Mouse (Mus musculus): Measurements from ENCODE around the gene Bcl7c.
A peak's percentile ranks its signal among the peaks of the same experiment; 100 is the strongest.

Gene Bcl7c

DNA sequence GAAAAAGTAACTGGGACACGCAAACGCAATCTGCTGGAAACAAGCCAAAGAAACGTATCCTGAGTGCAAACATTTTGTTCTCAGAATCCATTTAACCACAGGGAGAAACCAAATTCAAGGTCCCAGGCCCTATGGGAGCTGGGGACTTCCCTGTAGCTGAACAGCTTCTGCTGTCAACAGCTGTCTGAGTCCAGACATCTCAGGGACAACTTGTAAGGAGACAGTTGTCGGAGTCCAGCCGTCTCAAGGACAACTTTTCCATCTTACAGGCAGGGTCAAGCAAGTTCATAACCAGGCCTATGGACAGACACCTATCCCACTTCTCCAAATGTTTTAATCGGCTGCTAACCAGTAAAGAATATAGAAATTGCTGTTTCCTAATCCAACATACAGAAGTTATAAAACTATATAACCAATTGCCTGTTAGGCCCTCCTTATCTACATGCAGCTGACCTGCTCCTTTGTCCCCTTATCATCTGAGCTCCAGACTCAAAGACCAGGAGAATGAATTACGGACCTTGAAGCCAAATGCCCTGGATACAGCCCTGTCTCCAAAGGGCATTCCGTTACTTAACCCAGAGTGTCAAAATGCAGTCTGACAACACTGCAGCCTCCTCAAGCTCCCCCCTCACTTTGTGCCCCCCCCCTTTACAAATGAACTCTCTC, 26.7 kb downstream of the Bcl7c start:
- DNase-seq (ENCODE audit: low read depth, low spot score), result no peak
- no peaks in the 10 kb centered on the region for H3K27me3 ChIP-seq (ENCODE audit: control insufficient read depth, insufficient read depth, low read length, poor library complexity, severe bottlenecking)

GRCm38 (mm10) chr7:127680541-127680940, 28.2 kb downstream of the Bcl7c start:
- no peak for DNase-seq (ENCODE audit: low read depth, low spot score)
- Histone ChIP-seq H3K36me3 (ENCODE audit: control insufficient read depth, insufficient read depth, low read length, poor library complexity, severe bottlenecking) (no peaks in the 10 kb centered on the region), H3K27me3 (ENCODE audit: control insufficient read depth, insufficient read depth, low read length, poor library complexity, severe bottlenecking) (no peaks in the 10 kb centered on the region)

More for the DNA sequence above, 26.7 kb downstream of the Bcl7c start:
- H3K36me3 ChIP-seq (ENCODE audit: control insufficient read depth, insufficient read depth, low read length, poor library complexity, severe bottlenecking), result no peaks in the 10 kb centered on the region

GRCm38 (mm10) chr7:127678811-127679210, 29.9 kb downstream of the Bcl7c start:
- no peaks in the 10 kb centered on the region for H3K36me3 ChIP-seq (ENCODE audit: control insufficient read depth, insufficient read depth, low read length, poor library complexity, severe bottlenecking)
- no peaks in the 10 kb centered on the region for H3K27me3 ChIP-seq (ENCODE audit: control insufficient read depth, insufficient read depth, low read length, poor library complexity, severe bottlenecking)
- DNase-seq (ENCODE audit: low read depth, low spot score), result no peak

DNA sequence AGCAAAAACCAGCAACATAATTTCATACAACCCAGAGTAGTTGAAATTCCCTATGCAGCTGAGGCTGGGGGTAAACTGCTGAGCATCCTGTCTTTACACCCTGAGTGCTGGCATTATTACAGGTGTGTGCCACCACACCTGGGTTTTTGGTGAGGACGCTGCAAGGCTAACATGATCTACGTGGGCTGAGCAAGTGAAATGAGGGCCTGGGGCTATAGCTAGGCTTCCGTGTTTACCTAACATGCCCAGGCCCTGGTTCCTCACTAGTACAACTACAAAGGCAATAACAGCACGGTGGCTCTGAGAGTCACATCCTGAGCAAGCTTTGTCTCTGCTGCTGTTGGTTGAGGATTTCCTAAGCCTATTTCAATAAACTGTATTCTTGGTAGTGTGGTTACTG, 31.1 kb downstream of the Bcl7c start:
- DNase-seq (ENCODE audit: low read depth, low spot score), result no peak
- Histone ChIP-seq H3K27me3 (ENCODE audit: control insufficient read depth, insufficient read depth, low read length, poor library complexity, severe bottlenecking) (no peaks in the 10 kb centered on the region), H3K36me3 (ENCODE audit: control insufficient read depth, insufficient read depth, low read length, poor library complexity, severe bottlenecking) (no peaks in the 10 kb centered on the region)

- no peaks in the 10 kb centered on the region for H3K36me3 ChIP-seq (ENCODE audit: control insufficient read depth, insufficient read depth, low read length, poor library complexity, severe bottlenecking)
- H3K27me3 ChIP-seq (ENCODE audit: control insufficient read depth, insufficient read depth, low read length, poor library complexity, severe bottlenecking), result no peaks in the 10 kb centered on the region
- peak; percentile 65 for DNase-seq (ENCODE audit: low read depth, low spot score)
These were observed 31.7 kb downstream of the Bcl7c start for GRCm38 (mm10) chr7:127677077-127677476.

DNA sequence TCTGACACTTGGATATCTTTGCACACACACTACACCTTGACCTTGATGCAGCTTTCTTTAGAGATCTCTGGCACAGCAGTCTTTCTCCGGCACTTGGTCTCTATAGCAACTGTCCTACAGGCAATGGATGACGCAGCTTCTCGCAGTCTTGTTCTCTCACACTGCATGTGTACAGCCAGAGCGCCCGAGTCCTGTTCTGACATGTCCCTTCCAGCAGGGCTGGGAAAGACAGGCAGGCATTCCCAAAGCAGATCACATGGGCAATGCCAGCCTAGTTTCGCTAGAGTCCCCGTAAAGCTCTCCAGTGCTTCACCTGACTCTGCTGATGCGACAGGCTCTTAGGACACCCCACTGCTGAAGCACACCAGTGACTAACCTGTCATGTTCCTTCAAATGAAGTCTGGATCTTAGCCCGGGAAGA, 33.3 kb downstream of the Bcl7c start:
- H3K36me3 ChIP-seq (ENCODE audit: control insufficient read depth, insufficient read depth, low read length, poor library complexity, severe bottlenecking), result no peaks in the 10 kb centered on the region
- DNase-seq (ENCODE audit: low read depth, low spot score), result no peak
- no peaks in the 10 kb centered on the region for H3K27me3 ChIP-seq (ENCODE audit: control insufficient read depth, insufficient read depth, low read length, poor library complexity, severe bottlenecking)

DNA sequence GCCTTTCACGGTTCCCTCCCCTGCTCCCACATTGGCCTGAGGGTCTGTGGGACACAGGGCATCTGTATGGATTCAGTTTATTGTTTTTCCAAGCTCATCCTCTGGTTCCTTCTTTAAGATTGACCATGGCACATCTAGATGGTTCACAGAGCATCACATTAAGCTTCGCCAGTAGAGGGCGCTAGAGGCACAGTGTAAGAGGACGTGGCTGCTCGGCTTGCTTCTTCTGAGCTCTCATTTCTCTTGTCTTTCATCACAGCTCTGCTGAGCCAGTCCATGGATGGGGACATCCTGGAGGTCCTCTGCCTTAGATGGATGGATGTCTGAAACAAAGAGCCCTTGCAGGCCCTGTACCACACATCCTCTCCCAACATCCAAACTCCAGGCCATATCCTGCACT, 33.8 kb downstream of the Bcl7c start:
- no peaks in the 10 kb centered on the region for H3K27me3 ChIP-seq (ENCODE audit: control insufficient read depth, insufficient read depth, low read length, poor library complexity, severe bottlenecking)

DNA sequence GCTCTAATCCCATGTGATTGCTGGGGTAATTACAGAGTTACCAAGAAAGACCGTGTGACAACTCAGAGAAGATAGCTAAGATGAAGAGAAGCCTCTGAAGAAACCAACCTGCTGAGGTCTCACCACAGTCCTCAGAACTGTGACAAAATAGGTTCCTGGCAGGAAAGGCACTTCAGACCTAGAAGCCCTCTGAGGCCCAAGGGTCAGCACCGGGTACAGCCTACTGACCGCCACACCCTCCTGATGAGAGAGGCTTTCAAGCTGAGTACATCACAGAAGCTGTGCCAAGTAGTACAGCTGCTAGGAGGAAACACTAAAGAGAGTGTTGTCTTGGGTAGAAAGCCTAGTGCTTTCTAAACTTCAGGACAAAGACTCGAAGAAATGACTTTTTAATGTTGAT, 36.0 kb downstream of the Bcl7c start:
- Histone ChIP-seq H3K36me3 (ENCODE audit: control insufficient read depth, insufficient read depth, low read length, poor library complexity, severe bottlenecking) (no peaks in the 10 kb centered on the region), H3K27me3 (ENCODE audit: control insufficient read depth, insufficient read depth, low read length, poor library complexity, severe bottlenecking) (no peaks in the 10 kb centered on the region)
- DNase-seq (ENCODE audit: low read depth, low spot score), result no peak

More for the DNA sequence above, 33.8 kb downstream of the Bcl7c start:
- H3K36me3 ChIP-seq (ENCODE audit: control insufficient read depth, insufficient read depth, low read length, poor library complexity, severe bottlenecking), result no peaks in the 10 kb centered on the region
- peak; percentile 90 for DNase-seq (ENCODE audit: low read depth, low spot score)

DNA sequence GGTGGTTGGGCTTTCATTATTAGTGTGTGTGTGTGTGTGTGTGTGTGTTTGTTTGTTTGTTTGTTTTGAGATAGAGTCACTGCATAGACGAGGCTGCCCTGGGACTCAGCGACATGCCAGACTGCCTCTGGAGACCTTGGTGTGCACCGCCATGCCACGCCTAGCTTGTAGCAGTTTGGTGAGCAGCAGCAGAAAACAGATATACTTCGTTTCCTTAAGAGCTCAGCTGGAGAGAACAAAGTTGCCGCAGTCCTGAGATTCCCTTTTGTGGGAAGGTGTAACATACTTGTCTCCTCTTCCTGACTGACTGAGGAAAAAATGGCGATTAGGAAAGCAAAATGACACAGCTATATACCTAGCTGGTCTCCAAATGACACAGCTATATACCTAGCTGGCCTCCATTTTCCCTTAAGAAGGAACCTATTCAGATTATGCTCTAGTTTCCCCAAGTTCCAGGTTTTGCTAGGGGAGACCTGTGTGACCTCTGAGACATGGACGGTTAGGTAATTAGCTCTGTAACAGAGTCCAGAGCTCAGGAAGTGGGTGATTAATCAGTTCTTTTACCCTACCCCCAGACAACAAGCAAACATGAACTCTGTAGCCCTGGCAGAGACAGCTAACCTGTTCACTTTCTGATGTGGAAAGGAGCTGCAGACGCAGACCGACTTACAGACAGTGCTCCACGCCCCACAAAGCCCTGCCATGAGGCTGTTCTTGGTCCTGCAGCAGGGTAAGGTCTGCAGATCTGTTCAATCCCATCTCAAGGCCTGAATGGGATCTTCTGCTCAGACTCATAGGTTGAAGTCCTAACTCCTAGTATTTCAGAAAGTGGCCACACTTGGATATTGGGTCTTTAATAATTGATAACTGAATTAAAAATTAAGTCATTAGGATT, 36.6 kb downstream of the Bcl7c start:
- H3K27me3 ChIP-seq (ENCODE audit: control insufficient read depth, insufficient read depth, low read length, poor library complexity, severe bottlenecking), result no peaks in the 10 kb centered on the region
- no peaks in the 10 kb centered on the region for H3K36me3 ChIP-seq (ENCODE audit: control insufficient read depth, insufficient read depth, low read length, poor library complexity, severe bottlenecking)
- no peak for DNase-seq (ENCODE audit: low read depth, low spot score)

DNA sequence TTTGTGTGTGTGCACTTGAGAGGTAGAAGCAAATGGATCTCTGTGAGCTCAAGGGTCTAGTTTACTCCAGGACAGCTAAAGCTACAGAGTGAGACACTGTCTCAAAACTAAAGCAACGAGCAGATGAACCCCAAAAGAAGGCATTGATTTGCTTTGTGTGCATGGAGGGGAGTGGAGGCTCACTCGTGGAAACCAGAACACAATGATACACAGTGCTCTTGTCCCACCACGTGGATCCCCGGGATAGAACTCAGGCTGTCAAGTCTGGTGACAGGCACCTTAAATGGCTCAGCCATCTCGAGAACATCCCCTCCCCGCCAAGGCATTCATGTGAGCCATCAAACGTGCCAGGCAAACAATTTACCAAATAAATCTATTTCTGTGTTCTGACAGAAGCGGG, 41.6 kb downstream of the Bcl7c start:
- H3K36me3 ChIP-seq (ENCODE audit: control insufficient read depth, insufficient read depth, low read length, poor library complexity, severe bottlenecking), result no peaks in the 10 kb centered on the region
- no peak for DNase-seq (ENCODE audit: low read depth, low spot score)
- H3K27me3 ChIP-seq (ENCODE audit: control insufficient read depth, insufficient read depth, low read length, poor library complexity, severe bottlenecking), result no peaks in the 10 kb centered on the region

DNA sequence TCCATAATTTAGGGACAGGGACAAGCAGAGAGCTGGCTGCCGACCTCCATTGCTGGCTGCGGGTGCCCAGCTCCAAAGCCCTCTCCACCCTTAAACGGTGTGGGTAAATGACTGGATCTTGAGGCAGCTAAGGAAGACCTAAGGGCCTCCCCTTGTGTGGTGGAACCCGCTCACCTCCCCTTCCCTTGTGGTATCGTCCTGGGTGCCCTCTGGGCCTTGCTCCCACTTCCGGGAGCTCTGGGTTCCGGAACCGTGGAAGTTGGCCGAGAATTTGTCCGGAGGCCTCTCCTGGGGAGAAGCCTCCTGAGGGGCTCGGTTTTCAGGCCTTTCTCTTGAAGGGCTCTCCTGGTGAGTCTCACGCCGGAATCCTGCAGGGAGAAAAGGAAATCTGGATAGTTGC, 42.1 kb downstream of the Bcl7c start:
- no peaks in the 10 kb centered on the region for H3K27me3 ChIP-seq (ENCODE audit: control insufficient read depth, insufficient read depth, low read length, poor library complexity, severe bottlenecking)
- no peaks in the 10 kb centered on the region for H3K36me3 ChIP-seq (ENCODE audit: control insufficient read depth, insufficient read depth, low read length, poor library complexity, severe bottlenecking)
- no peak for DNase-seq (ENCODE audit: low read depth, low spot score)

GRCm38 (mm10) chr7:127666066-127666654, 42.6 kb downstream of the Bcl7c start:
- DNase-seq (ENCODE audit: low read depth, low spot score), result no peak
- H3K36me3 ChIP-seq (ENCODE audit: control insufficient read depth, insufficient read depth, low read length, poor library complexity, severe bottlenecking), result no peaks in the 10 kb centered on the region
- no peaks in the 10 kb centered on the region for H3K27me3 ChIP-seq (ENCODE audit: control insufficient read depth, insufficient read depth, low read length, poor library complexity, severe bottlenecking)

GRCm38 (mm10) chr7:127662926-127663325, 45.8 kb downstream of the Bcl7c start:
- Histone ChIP-seq H3K36me3 (ENCODE audit: control insufficient read depth, insufficient read depth, low read length, poor library complexity, severe bottlenecking) (no peaks in the 10 kb centered on the region), H3K27me3 (ENCODE audit: control insufficient read depth, insufficient read depth, low read length, poor library complexity, severe bottlenecking) (no peaks in the 10 kb centered on the region)
- no peak for DNase-seq (ENCODE audit: low read depth, low spot score)

GRCm38 (mm10) chr7:127661833-127662232, 46.9 kb downstream of the Bcl7c start:
- no peak for DNase-seq (ENCODE audit: low read depth, low spot score)
- no peaks in the 10 kb centered on the region for H3K36me3 ChIP-seq (ENCODE audit: control insufficient read depth, insufficient read depth, low read length, poor library complexity, severe bottlenecking)
- no peaks in the 10 kb centered on the region for H3K27me3 ChIP-seq (ENCODE audit: control insufficient read depth, insufficient read depth, low read length, poor library complexity, severe bottlenecking)

GRCm38 (mm10) chr7:127660882-127661281, 47.9 kb downstream of the Bcl7c start:
- Histone ChIP-seq H3K27me3 (ENCODE audit: control insufficient read depth, insufficient read depth, low read length, poor library complexity, severe bottlenecking) (no peaks in the 10 kb centered on the region), H3K36me3 (ENCODE audit: control insufficient read depth, insufficient read depth, low read length, poor library complexity, severe bottlenecking) (no peaks in the 10 kb centered on the region)
- DNase-seq (ENCODE audit: low read depth, low spot score), result no peak

Measured in splenic B cell, adult 2 months (primary cell).